Comparison of ENCODE assay signal across 13 mouse cellular contexts in the genomic region with DNA sequence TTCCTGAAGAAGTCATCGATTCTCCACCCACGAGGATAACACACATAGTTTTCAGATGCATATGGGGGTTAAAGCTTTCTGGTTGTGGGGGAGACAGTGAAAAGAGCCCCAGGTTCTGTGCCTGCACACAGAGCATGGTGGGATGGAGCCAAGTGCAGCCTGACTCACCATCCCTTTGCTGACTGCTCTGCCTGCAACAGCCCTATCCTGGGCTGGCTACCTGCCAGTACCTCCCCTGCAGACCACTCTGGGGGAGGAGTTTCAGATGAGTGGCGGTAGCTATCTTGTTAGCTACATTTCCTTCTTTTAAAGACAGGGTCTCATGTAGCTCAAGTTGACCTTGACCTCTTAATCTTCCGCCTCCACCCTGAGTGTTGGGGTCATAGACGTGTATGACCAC. TPM values are rescaled to one million over a fixed set of nuclear protein-coding genes. Genes with fewer than 3 reads are reported as not detected.
DNase-seq lines count a peak whose midpoint lies in the region; ATAC-seq and TF ChIP-seq lines count a peak whose summit lies in the region.
"Had no signal": no experiment of that assay in that cellular context is flagged by ENCODE, and none has a peak within 500 bp of the region (broad histone marks: within the 10 kb centered on the region; RNA-seq: fewer than 3 reads in every experiment).

No protein-coding gene starts in this region.

- ATAC-seq in hindbrain, postnatal 0 days: no peak
- ATAC-seq in hindbrain, embryonic 14.5 days (ENCODE audit: low FRiP score): no peak
- ATAC-seq in stomach, embryonic 16.5 days (ENCODE audit: insufficient read depth, low FRiP score): 0 out of 2 replicates have a peak, but pooled peaks have one; percentile 41
- no peak for ATAC-seq in CD4-positive, CD25-positive, alpha-beta regulatory T cell, adult 4 months
- ATAC-seq: forebrain, embryonic 16.5 days had no signal

- H3K4me3 ChIP-seq in hindbrain, postnatal 0 days (ENCODE audit: low read length): no peak overlapping the region
- no peak overlapping the region for H3K4me3 ChIP-seq in hindbrain, embryonic 14.5 days (replicated peaks; ENCODE audit: low read length)
- no peak overlapping the region for H3K4me3 ChIP-seq in stomach, embryonic 16.5 days (replicated peaks; ENCODE audit: low read length)

- H3K9ac ChIP-seq in hindbrain, postnatal 0 days (replicated peaks; ENCODE audit: low read length): no peak overlapping the region
- H3K9ac ChIP-seq in hindbrain, embryonic 14.5 days: no peak overlapping the region
- H3K9ac ChIP-seq in stomach, embryonic 16.5 days (ENCODE audit: low read length): no peak overlapping the region
- H3K9ac ChIP-seq: liver, embryonic 14.5 days had no signal

- no peaks in the 10 kb centered on the region for H3K27me3 ChIP-seq in hindbrain, postnatal 0 days (ENCODE audit: insufficient read depth, low read length)
- no peaks in the 10 kb centered on the region for H3K27me3 ChIP-seq in hindbrain, embryonic 14.5 days (ENCODE audit: control insufficient read depth, insufficient read depth, low read length)
- no peaks in the 10 kb centered on the region; the same call in 1 of the 2 replicates for H3K27me3 ChIP-seq in stomach, embryonic 16.5 days (ENCODE audit: control insufficient read depth, insufficient read depth, low read length)

- WGBS in hindbrain, postnatal 0 days: 73% methylated on average over 5 of the region's 5 CpGs
- 73% methylated on average over 5 of the region's 5 CpGs for WGBS in hindbrain, embryonic 14.5 days
- WGBS in stomach, embryonic 16.5 days: 54% methylated on average over 5 of the region's 5 CpGs

- peaks cover 6% of the 10 kb centered on the region; the same call in 1 of the 2 replicates for H3K36me3 ChIP-seq in hindbrain, postnatal 0 days (ENCODE audit: insufficient read depth, low read length)
- no peaks in the 10 kb centered on the region for H3K36me3 ChIP-seq in hindbrain, embryonic 14.5 days (replicated peaks; ENCODE audit: control insufficient read depth, insufficient read depth)
- H3K36me3 ChIP-seq in stomach, embryonic 16.5 days (ENCODE audit: control insufficient read depth, insufficient read depth, low read length): no peaks in the 10 kb centered on the region

- peak; percentile 50 for DNase-seq in adrenal gland, adult 2 months
- DNase-seq in adrenal gland, adult 18-20 months (ENCODE audit: low spot score in 2 of 2): no peak
- peak; percentile 44 for DNase-seq in hindbrain, postnatal 0 days (ENCODE audit: low spot score)
- no peak for DNase-seq in hindbrain, embryonic 14.5 days (ENCODE audit: low spot score)
- peak; percentile 50 for DNase-seq in right cerebral cortex, postnatal 14 days
- DNase-seq in right cerebral cortex, postnatal 4 days: no peak
- DNase-seq: kidney, adult 9 months; spleen, adult 18-20 months; thymus, postnatal 14 days had no signal

- TF ChIP-seq CTCF in hindbrain, postnatal 0 days (IDR thresholded peaks at IDR 0.05; ENCODE audit: low read depth): no peak

- 0 out of 2 replicates have a peak, but pooled peaks cover 12% of the 10 kb centered on the region for H3K4me1 ChIP-seq in hindbrain, postnatal 0 days (ENCODE audit: insufficient read depth, low read length)
- H3K4me1 ChIP-seq in hindbrain, embryonic 14.5 days (replicated peaks; ENCODE audit: control insufficient read depth, insufficient read depth, low read length): peaks cover 18% of the 10 kb centered on the region
- peaks cover 10% of the 10 kb centered on the region; the same call in 1 of the 2 replicates for H3K4me1 ChIP-seq in stomach, embryonic 16.5 days (ENCODE audit: control insufficient read depth, insufficient read depth, low read length)

- no peak overlapping the region for H3K4me2 ChIP-seq in hindbrain, postnatal 0 days (ENCODE audit: low read depth, low read length)
- no peak overlapping the region for H3K4me2 ChIP-seq in hindbrain, embryonic 14.5 days (replicated peaks)
- no peak overlapping the region for H3K4me2 ChIP-seq in stomach, embryonic 16.5 days (ENCODE audit: low read depth, low read length)

- H3K27ac ChIP-seq in hindbrain, postnatal 0 days: no peak overlapping the region
- H3K27ac ChIP-seq in hindbrain, embryonic 14.5 days: no peak overlapping the region
- H3K27ac ChIP-seq in stomach, embryonic 16.5 days (ENCODE audit: low read length): no peak overlapping the region
- H3K27ac ChIP-seq: liver, embryonic 14.5 days had no signal

- H3K9me3 ChIP-seq in hindbrain, postnatal 0 days (ENCODE audit: low read length): no peaks in the 10 kb centered on the region
- no peaks in the 10 kb centered on the region for H3K9me3 ChIP-seq in hindbrain, embryonic 14.5 days (ENCODE audit: control insufficient read depth, low read length)
- H3K9me3 ChIP-seq in stomach, embryonic 16.5 days (replicated peaks; ENCODE audit: control insufficient read depth, low read length): no peaks in the 10 kb centered on the region

RNA-seq across cellular contexts. Expression of a gene that starts 26.4 kb away (rescaled TPM):
- 10 to 100 TPM; 21.9 to 42.5 TPM for total RNA-seq in adrenal gland, adult 2 months (2021)
- 34.5 and 35.1 TPM in 2 replicates for polyA plus RNA-seq in adrenal gland, adult 2 months (2012; rRNA removed)
- total RNA-seq in adrenal gland, adult 18-20 months (2021): 10 to 100 TPM; 24.3 to 28.9 TPM
- total RNA-seq in hindbrain, postnatal 0 days (2014; rRNA removed): 30.4 and 32.7 TPM in 2 replicates
- 10.0 and 11.3 TPM in 2 replicates for polyA plus RNA-seq in hindbrain, postnatal 0 days (2015; fragmentation: Nextera tagmentation; extraction: Ambion mirVana)
- 10.9 and 12.8 TPM in 2 replicates for polyA plus RNA-seq in hindbrain, embryonic 14.5 days (2014; fragmentation: Nextera tagmentation; extraction: Ambion mirVana)
- 7.9 and 8.0 TPM in 2 replicates for polyA plus RNA-seq in stomach, embryonic 16.5 days (2015; fragmentation: Nextera tagmentation; extraction: Ambion mirVana)
- 1 to 10 TPM in 1 of 2 experiments, under 1 TPM in 1; 0.19 to 1.9 TPM for polyA plus RNA-seq in CD4-positive, CD25-positive, alpha-beta regulatory T cell, adult 4 months (2017; shearing (Covaris generic))

RNA-seq across cellular contexts. Expression of a gene that starts 43.2 kb away (rescaled TPM):
- total RNA-seq in adrenal gland, adult 2 months (2021): 100 to 1,000 TPM; 124 to 147 TPM
- 98.8 and 102 TPM in 2 replicates for polyA plus RNA-seq in adrenal gland, adult 2 months (2012; rRNA removed)
- total RNA-seq in adrenal gland, adult 18-20 months (2021): 100 to 1,000 TPM; 123 to 132 TPM
- total RNA-seq in hindbrain, postnatal 0 days (2014; rRNA removed): 133 and 146 TPM in 2 replicates
- polyA plus RNA-seq in hindbrain, postnatal 0 days (2015; fragmentation: Nextera tagmentation; extraction: Ambion mirVana): 177 and 182 TPM in 2 replicates
- polyA plus RNA-seq in hindbrain, embryonic 14.5 days (2014; fragmentation: Nextera tagmentation; extraction: Ambion mirVana): 184 and 202 TPM in 2 replicates
- polyA plus RNA-seq in stomach, embryonic 16.5 days (2015; fragmentation: Nextera tagmentation; extraction: Ambion mirVana): 89.1 and 95.1 TPM in 2 replicates
- polyA plus RNA-seq in CD4-positive, CD25-positive, alpha-beta regulatory T cell, adult 4 months (2017; shearing (Covaris generic)): 100 to 1,000 TPM in 1 of 2 experiments, 10 to 100 TPM in 1; 83.6 to 119 TPM

Comparison
In these comparisons a context has a peak if more than half of its experiments do, and no peak if none do; other contexts are left out.
1. DNase-seq: peak in adrenal gland, adult 2 months (single experiment), hindbrain, postnatal 0 days (single experiment) and right cerebral cortex, postnatal 14 days (single experiment); none in adrenal gland, adult 18-20 months (0 of 2), hindbrain, embryonic 14.5 days (single experiment) and right cerebral cortex, postnatal 4 days (single experiment).